Mouse (Mus musculus) spleen, postnatal 4 days (tissue): ENCODE results near the gene Ccdc194.

Source experiments
- DNase-seq, 2 experiments: peaks; one replicate each; pipeline ENCODE4 v3.0.0; 2022; ENCODE audit warnings: low spot score in 2 of 2

The Ccdc194 gene

DNA sequence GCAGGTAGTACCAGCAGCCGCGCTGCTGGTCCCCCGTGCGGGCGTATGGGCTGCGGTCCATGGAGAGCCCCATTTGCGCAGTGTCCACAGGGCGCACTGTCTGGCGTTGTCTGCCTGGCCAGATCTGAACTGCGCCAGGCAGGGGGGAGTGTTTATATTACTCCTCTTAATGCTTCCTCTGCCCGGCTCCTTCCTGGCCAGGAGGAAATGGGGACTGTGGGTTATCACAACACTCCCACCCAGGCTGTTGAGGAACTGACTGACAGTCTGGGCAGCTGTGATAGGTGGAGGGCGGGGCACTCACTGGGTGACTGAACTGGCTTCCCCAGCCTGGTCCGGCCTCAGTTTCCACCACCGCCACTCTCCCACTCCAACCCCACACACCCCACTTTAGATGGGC, 13.9 kb downstream of the Ccdc194 start, which contains the start of gene Plvap:
Plvap (minus strand) TSS at position 109 of the 400 bp plus-strand sequence.
- peak in 1 of 2 experiments; percentile 37 for DNase-seq

DNA sequence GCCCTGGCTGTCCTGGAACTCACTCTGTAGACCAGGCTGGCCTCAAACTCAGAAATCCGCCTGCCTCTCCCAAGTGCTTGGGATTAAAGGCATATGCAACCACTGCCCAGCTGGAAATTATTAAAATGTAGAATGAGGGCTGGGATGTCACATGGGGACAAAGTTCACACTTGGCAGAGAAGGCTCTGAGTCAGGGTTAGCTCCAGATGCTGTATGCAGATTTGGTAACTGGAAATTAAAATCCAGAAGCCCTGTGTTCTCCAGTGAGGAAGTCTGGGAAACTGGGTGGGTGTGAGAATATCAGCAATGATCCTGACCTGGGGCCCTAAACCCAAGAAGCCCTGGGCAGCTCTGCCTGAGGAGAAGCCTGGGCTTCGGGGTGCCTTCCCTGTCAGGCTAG, 16.2 kb downstream of the Ccdc194 start:
- DNase-seq = no peak

DNA sequence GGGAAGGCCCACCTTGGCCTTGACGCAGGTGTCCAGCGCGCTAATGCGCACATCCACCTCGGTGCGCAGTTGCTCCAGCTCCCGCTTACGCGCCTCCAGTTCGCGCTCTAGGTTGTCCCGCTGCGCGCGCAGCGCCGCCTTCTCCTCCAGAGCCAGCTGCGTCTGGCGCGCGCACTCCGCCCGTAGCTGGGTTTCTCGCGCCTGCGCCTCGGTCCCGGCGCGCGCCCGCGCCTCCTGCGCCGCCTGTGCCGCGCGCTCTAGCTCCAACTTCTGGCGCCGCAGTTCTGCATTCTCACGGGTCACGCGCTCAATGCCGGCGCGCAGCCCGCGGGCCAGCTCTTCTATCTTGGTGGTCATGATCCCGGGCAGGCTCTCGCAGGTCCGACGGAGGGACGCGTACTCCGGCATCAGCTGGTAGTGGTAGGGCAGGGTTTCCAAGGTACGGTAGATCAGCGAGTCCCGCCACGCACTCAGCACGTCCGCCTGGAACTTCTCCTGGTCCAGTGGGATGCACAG, 17.9 kb downstream of the Ccdc194 start:
- DNase-seq = peak; percentile 44 to 76

DNA sequence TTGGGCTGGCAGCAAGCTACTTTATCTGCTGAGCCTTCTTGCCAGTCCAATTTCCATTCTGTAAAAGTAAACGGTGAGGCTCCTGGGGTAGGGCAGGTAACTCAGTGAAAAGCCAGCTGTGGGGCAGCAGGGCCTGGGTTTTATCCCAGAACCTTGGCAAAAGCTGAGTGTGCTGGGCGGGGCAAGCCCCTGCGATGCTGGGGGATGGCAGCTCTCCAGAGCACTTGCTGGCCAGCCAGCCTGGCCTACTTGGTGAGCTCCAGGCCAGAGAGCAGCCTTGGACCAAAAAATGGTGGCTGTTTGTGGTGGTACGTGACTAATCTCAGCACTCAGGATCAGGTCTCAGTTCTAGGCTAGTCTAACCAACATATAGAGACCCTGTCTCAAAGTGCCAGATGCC, 19.5 kb downstream of the Ccdc194 start:
- no peak for DNase-seq

DNA sequence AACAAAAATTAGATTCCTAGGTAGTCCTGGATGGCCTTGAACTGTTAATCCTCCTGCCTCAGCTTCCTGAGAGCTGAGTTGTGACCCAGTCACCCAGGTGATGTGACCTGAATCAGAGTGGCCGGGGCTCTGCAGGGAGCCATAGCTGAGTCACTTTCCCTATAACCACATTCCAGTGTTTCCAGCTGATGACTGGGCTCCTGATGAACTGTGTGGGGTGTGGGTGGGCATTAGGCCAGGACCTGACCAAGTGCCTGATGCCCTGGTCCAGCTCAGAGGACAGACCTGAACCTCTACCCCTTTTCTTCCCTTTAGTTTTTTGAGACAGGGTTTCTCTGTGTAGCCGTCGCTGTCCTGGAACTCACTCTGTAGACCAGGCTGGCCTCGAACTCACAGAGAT, 20.2 kb downstream of the Ccdc194 start:
- no peak for DNase-seq

DNA sequence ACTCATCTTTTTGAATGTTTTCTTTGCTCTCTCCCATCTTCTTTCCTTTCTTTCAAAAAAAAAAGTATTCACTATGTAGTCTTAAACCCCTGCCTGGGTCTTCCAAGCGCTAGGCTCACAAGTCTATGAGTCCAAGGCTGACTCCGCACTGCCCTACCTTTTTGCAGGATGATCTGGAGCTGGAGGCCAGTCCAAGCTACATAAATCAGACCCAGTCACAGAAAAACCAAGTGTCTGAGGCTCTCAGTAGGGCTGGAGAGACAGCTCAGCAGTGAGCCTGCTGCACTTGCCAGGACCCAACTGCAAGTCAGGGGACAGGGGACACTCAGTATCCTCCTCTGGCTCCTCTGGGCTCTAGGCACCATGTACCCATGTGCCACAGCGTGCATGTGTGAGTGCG, 21.2 kb downstream of the Ccdc194 start:
- no peak for DNase-seq

DNA sequence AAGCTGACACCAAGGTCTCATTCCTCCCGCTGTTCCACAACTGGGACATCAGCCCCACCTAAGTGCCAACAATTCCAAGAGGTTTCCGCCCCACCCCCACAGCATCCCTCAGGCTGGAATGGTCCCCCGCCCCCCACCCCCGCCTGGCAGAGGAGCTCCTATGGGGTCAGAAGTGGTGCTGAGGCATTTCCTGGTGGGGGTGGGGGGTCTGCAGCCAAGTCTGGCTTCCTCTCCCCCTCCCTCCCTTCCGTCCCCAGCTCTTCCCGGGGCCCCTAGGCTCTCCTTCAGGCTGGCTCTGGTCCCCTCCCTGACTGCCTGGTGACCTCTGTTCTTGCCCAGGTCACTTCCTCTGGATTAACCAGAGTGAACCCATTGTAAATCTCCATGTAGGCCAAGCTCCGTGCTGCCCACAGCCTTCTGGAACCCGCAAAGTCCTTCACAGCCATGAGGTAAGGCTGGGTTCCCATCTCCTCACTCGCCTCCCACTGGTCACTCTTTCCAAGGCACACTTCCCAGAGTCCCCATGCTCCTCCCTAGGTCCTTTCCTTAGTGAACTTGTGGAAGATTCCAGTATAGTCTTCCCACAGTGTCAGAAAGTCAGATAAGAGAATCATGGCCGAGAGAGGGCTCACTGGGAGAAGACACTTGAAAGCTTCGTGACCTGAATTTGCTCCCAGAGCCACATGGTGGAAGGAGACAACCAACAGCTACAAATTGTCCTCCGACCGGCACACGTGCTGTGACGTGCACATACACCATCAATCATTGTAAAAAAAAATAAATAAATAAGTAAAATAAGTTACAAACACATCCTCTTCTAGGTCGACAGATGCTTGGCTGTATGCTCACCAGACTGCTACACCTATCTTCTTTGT, 26.5 kb downstream of the Ccdc194 start:
- DNase-seq = no peak

DNA sequence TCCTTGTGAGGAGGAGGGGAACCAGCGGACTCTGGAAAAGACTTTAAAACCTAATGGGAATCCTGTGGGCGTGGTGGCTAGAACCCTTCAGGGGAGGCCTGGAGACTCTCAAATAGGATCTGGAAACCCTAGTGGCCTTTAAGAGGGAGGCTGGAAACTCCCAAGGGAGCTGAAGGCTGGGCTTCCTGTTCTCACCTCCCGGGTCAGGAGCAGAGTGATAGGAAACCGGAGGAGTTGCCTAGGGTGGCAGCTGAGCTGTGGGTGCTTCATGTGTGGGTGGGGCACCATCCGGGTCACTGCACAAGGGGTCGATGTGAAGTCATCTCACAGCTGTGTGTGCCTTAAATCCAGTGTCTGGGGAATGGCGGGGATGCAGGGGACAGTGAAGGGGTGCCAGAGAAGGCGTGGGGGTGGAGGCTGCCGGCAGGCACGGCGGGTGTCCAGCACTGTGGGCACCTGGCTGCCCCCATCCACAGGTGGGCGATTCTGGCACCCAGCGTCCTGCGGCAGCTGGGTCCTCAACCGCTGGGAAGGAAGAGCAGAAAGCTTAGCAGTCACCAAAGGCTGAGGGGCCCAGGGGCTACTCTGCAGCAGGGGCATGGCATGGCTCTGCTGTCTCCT, 27.5 kb downstream of the Ccdc194 start:
- DNase-seq = no peak

DNA sequence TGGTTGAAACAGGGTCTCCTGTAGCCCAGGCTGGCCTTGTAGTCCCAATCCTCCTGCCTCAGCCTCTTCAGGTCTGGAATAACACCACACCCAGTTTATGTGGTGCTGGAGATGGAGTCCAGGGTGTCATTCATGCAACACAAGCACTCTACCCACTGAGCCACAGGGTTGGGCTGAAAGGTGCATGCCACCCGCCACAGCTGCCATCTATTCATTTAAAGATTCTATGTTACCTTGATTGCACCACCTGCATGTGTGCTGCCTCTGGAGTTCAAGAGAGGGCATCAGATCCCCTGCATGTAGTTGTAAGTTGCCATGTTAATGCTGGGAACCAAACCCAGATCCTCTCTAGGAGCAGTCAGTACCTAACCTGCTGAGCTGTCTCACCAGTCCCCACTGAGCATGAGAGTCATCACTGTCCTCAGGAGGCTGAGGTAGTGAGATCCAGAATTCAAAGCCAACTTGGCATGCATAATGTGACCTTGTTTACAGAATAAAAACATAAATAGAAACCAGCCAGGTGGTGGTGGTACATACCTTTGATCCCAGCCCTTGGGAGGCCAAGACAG, 28.4 kb downstream of the Ccdc194 start:
- no peak for DNase-seq

DNA sequence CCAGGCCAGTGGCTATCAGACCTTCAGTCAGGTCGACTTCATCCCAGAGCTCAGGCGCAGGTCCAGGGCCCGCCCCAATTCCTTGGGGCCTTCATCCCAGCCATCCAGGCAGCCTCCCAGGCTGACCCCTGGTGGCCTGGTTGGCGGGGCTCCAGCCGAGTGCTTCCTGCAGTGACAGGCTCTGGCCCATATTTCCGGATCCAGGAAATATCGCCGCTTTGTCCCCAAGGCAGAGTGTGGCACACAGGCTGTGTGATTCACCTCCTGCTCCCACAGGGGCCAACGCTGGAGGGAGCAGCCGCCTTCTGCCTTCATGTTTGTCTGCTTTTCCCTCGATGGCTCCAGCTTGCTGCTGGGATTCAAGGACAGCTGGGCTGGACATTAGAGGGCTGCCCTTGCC, 29.0 kb downstream of the Ccdc194 start:
- peak; percentile 57 to 74 for DNase-seq

DNA sequence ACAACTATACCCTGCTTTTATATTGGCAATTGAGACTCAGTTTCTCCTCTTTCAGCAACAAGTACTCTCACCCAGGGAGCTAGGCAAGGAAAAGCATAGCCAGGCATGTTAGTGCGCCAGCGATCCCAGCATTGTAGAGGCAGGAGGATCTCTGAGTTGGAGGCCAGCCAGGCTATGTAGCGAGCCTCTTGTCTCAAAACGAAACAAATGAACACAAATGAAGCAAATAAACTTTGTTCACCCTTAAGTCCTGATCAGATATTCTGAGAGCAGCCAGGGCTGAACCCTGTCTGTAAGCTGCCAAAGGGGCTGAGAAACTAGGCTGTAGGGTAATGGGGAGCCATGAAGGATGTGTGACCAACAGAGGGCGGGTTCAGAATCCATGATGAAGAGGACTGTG, 29.7 kb downstream of the Ccdc194 start:
- DNase-seq = no peak

DNA sequence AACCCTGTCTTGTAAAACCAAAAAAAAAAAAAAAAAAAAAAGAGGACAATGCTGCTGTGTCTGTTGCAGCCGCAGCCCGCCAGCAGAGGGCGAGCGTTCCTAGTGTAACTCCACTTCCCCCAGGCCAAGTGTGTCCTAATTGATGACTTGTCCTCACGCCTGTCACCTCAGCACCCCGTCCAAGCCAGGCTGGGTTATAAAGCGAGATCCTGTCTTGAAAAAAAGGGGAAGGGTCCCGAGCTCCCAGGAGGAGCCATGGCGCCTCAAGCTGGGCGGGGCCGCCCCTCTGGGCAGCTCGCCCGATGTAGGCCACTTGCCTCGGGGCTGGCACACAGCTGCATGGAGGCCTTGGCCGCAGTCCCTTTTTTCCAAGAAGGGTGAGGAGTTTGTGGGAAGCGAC, 30.5 kb downstream of the Ccdc194 start:
- peak; percentile 82 to 93 for DNase-seq

DNA sequence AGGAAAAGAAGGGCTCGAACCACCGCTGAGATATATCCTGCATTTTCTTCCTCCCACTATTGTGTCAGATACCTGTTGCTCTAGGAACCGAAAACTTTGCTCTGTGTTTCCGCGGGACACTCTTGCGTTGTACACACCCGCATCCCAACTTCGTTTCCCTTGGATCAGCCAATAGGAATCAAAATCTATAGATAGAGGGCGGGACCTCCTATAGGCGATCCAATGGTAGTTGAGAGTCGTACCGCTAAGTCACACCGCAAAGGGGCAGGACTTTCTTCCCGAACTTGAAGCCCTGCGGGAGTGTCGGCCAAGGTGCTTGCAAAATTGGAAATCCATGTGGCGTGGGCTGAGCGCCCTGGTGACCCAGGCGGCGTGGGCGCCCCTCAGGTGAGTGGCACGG, 37.1 kb downstream of the Ccdc194 start:
- peak; percentile 89 to 93 for DNase-seq

DNA sequence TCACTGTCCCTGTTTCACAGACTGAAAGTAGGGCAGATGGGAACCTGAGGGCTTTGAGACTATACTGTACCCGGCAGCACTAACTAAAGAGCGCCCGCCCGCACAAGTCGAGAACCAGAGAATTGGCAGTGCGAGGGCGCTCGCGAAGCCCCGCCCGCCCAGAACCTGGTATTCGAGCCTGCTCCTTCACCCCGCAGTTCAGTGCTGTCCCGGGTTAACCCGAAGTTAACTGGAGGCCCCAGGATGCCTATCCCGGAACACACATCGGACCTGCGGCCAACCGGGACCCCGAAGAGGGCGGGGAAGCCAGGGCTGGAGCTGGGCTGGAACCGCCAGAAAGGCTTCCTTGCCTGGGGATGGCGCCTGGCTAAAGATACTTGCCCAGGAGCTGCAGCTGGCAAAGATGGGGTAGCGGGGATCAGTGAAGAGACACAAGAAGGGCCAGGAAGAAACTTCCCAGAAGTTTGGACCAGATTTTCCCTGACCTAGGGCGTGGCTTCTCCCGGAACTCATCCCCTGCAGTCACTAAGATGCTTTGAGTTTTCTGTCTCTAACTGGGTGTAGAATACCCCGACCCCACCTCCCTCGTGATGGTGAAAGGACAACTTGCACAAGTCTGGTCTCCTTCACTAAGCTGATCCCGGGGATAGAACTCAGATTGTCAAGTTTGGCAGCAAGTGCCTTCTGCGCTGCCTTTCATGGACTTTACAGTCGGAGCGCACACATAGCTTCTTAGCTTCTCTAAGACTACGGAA, 37.6 kb downstream of the Ccdc194 start, which contains the start of gene Gtpbp3:
Gtpbp3 (plus strand) TSS at position 413 of the 755 bp plus-strand sequence.
- DNase-seq = peak; percentile 78 to 88

DNA sequence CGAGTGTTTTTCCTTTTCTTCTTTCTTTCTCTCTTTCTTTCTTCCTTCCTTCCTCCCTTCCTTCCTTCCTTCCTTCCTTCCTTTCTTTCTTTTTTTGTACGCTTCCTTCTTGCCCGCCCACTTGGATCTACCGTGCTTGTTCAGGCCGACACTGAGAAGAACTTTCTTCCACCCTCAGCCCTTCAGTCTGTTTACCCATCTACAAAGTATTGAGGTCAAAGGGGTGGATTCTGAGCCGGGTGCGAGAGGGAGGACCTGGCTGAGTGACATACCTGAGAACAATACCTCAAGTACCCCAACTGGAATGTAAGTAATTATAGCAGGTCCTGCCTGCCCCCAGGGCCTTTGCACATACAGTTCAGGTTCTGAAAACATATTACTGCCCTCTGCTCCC, 39.4 kb downstream of the Ccdc194 start:
- DNase-seq = no peak

DNA sequence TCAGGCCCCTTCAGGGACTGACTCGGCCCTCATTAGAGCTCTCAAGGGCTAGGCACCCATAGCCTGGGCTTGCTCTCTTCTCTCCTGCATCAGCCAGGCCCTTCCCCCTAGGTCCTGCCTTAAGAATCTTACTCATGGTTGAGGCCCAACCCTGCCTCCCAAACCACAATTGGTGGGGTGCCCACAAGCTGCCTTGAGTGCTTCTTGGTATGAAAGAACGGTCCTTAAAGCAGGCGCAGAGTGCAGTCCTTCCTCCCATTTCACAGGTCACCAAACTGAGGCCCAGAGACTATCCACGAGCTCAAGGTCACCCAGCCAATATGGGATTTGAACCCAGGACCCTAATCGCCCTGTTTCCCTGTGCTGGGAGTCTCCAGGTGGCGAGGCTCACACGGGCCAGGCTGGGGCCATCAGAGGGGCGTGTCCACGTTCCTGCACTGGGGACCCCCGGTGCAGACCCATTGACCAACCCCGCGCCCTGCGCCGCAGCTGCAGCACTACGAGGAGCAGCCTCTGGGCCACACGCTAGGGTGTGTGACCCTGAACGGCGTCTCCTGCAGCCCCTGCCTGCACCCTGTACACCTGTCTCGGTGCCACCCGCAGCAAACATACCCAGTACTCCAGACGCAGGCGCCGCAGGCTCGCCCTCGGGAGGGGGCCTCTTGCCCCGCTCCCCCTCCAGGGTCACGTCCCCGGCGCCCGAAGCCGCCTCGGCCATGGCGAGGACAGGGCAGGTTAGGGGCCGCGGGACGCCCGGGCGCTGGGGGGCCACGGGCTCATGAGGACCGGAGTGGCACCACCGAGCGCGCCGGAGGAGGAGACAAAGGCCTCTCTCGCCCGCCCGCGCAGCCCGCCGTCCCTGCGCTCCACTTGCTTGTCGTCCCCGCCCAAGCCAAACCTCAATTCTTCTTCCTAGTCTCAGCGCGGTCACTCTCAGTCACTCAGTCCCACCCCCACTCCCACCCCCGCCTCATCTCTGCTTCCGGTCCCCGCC, 40.1 kb downstream of the Ccdc194 start, which contains the start of gene Ano8:
Ano8 (minus strand) TSS at position 822 of the 994 bp plus-strand sequence.
- DNase-seq = peak; percentile 76 to 89

DNA sequence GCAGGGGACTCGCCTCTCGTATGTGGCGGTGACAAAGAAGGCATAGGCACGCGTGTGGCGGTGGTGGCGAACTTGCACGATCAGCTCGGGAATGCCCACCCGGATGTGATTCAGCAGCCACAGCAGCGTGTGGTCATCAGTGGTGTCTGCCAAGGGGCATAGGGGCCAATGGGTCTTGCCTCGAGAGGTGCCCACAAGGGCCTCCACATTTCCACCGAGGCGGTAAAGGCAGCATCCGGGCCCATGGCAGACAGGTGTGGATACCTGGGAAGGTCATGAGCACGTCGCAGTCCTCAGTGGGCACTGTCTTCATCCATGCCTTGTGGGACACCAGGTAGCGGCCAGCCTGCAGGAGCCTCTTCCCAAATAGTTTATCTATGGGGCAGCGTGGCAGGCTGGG, 40.8 kb downstream of the Ccdc194 start:
- DNase-seq = peak in 1 of 2 experiments; percentile 68

DNA sequence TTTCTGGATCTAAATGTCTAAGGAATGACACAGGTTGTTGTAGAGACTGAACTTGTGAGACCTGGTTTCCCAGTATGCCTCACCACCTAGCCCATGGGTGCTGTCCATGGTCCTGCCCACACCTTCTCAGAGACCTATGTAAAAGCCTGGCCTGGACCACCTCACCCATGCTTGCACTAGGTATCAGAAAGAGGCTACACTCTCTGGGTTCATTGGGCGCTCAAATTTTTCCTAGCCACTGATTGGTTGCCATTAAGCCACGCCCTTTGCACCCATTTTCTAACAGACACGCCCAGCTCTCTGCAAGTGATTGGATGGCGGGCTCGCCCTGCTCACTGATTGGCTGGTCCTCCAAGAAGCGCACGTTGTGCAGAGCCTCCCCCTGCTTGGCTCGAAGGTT, 41.6 kb downstream of the Ccdc194 start:
- DNase-seq = peak; percentile 50 to 81

DNA sequence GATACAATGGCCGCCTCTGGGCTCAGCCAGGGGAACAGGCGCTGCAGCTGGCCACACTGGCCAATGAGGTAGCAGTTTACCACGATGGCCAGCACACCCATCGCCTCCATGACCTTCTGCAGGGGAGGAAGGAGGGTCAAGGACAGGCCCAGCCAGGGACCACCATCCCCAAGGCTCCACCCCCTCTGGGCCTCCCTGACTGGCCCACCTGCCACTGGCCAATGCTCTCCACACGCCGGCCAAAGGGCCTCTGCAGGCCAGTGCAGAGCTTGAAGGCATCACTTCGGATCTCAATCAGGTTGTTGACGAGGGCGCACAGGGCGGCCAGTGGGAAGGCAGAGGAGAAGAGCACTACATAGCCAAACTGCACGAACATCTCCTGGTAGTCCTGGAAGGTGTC, 46.6 kb downstream of the Ccdc194 start:
- peak in 1 of 2 experiments; percentile 65 for DNase-seq

DNA sequence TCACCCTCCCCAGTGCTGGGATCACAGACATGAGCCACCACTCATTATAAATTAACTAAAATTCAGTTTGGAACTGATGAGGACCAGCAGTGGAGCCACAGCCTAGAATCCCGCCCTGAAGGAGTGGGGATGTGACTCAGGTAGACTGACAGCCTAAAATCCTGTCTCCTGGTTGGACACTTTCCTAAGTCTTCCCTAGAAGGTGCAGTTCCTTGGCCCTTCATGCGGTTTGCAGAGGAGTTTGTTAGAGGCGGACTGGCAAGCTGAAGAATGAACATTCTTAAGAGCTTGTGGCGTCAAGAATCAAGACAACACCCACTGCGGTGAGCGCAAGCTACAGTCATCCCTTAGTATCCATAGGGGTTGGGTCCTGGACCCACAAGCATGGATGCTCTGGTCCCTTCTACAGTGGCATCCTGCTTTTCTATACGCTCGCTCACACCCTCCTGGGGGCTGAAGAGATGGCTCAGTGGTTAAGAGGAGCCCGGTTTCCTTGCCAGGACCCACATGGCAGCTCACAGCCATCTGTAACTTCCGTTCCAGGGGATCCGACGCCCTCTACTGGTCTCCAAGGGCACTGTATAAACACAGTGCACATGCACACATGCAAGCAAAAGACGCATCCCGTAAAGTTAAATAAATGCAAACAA, 48.2 kb downstream of the Ccdc194 start:
- peak in 1 of 2 experiments; percentile 70 for DNase-seq
